Comparison of ENCODE assay signal across 26 mouse cellular contexts in genomic region chr7:138429916-138430315, GRCm38 (mm10). TPM values are rescaled to one million over a fixed set of nuclear protein-coding genes. Genes with fewer than 3 reads are reported as not detected.
DNase-seq lines count a peak whose midpoint lies in the region; ATAC-seq and TF ChIP-seq lines count a peak whose summit lies in the region.
"Had no signal": no experiment of that assay in that cellular context is flagged by ENCODE, and none has a peak within 500 bp of the region (broad histone marks: within the 10 kb centered on the region; RNA-seq: fewer than 3 reads in every experiment).

No protein-coding gene starts in this region.

- H3K27ac ChIP-seq in embryonic facial prominence, embryonic 10.5 days (replicated peaks): no peak overlapping the region
- H3K27ac ChIP-seq in limb, embryonic 14.5 days (replicated peaks; ENCODE audit: low read depth, low read length): no peak overlapping the region
- H3K27ac ChIP-seq in forebrain, embryonic 10.5 days: no peak overlapping the region
- H3K27ac ChIP-seq: embryonic facial prominence, embryonic 15.5 days; gastrocnemius, adult 2 months; liver, embryonic 12.5 days; midbrain, embryonic 10.5 days; neural tube, embryonic 12.5 days; stomach, embryonic 15.5 days had no signal

- peaks cover 20% of the 10 kb centered on the region for H3K4me1 ChIP-seq in embryonic facial prominence, embryonic 10.5 days
- peaks cover 4% of the 10 kb centered on the region; the same call in 1 of the 2 replicates for H3K4me1 ChIP-seq in limb, embryonic 14.5 days (ENCODE audit: control insufficient read depth, insufficient read depth, low read length)
- peaks cover 8% of the 10 kb centered on the region for H3K4me1 ChIP-seq in forebrain, embryonic 10.5 days
- H3K4me1 ChIP-seq: embryonic facial prominence, embryonic 15.5 days; heart, embryonic 12.5 days; liver, embryonic 12.5 days; neural tube, embryonic 12.5 days; stomach, embryonic 15.5 days had no signal

- H3K4me3 ChIP-seq in embryonic facial prominence, embryonic 10.5 days: no peak overlapping the region
- no peak overlapping the region for H3K4me3 ChIP-seq in limb, embryonic 14.5 days (replicated peaks; ENCODE audit: low read length)
- no peak overlapping the region for H3K4me3 ChIP-seq in forebrain, embryonic 10.5 days
- H3K4me3 ChIP-seq: embryonic facial prominence, embryonic 15.5 days; gastrocnemius, adult 2 months; heart, embryonic 12.5 days; liver, embryonic 12.5 days; midbrain, embryonic 10.5 days; neural tube, embryonic 12.5 days; stomach, embryonic 15.5 days had no signal

- H3K9me3 ChIP-seq in embryonic facial prominence, embryonic 10.5 days: no peaks in the 10 kb centered on the region
- no peaks in the 10 kb centered on the region for H3K9me3 ChIP-seq in limb, embryonic 14.5 days (ENCODE audit: control insufficient read depth, low read length)
- H3K9me3 ChIP-seq in forebrain, embryonic 10.5 days: no peaks in the 10 kb centered on the region
- H3K9me3 ChIP-seq: embryonic facial prominence, embryonic 15.5 days; heart, embryonic 12.5 days; liver, embryonic 12.5 days; midbrain, embryonic 10.5 days; neural tube, embryonic 12.5 days; stomach, embryonic 15.5 days had no signal

- no peak for ATAC-seq in limb, embryonic 14.5 days (ENCODE audit: low FRiP score, low read depth)
- ATAC-seq: activated CD4-positive, CD25-positive, alpha-beta regulatory T cell, adult 4 months; liver, embryonic 12.5 days had no signal

- 65% methylated on average over 7 of the region's 7 CpGs for WGBS in embryonic facial prominence, embryonic 10.5 days
- WGBS in limb, embryonic 14.5 days: 56% methylated on average over 7 of the region's 7 CpGs
- WGBS in forebrain, embryonic 10.5 days: 67% methylated on average over 7 of the region's 7 CpGs

- no peak for TF ChIP-seq POLR2A in brain, embryonic 14.5 days (IDR thresholded peaks at IDR 0.05; ENCODE audit: borderline replicate concordance, extremely low read depth, insufficient read depth, insufficient read length, poor library complexity, severe bottlenecking)
- TF ChIP-seq POLR2A in limb, embryonic 14.5 days (IDR thresholded peaks at IDR 0.05; ENCODE audit: borderline replicate concordance, extremely low read depth, insufficient read depth, insufficient read length): no peak

- peak; percentile 38 to 39 for DNase-seq in kidney, postnatal 4 days
- no peak for DNase-seq in kidney, adult 9 months
- DNase-seq in brain, embryonic 14.5 days (ENCODE audit: low read depth): peak; percentile 41
- peak; percentile 46 for DNase-seq in embryonic facial prominence, embryonic 10.5 days (ENCODE audit: low spot score)
- peak; percentile 57 for DNase-seq in limb, embryonic 14.5 days (ENCODE audit: low spot score)
- DNase-seq in forebrain, embryonic 10.5 days (ENCODE audit: extremely low spot score, low spot score): no peak
- no peak for DNase-seq in left cerebral cortex, adult 18-20 months (ENCODE audit: low spot score in 2 of 2)
- DNase-seq in adrenal gland, adult 8-10 months: no peak
- DNase-seq: adrenal gland, postnatal 14 days; cerebellum, adult 11-12 months; cerebellum, postnatal 25 days; gastrocnemius, adult 2 months; heart, postnatal 14 days; kidney, adult 2 months; lung, adult 2 months; lung, postnatal 4 days; right cerebral cortex, postnatal 25 days; thymus, adult 18-20 months had no signal

- no peaks in the 10 kb centered on the region for H3K27me3 ChIP-seq in embryonic facial prominence, embryonic 10.5 days (replicated peaks; ENCODE audit: low read depth, poor library complexity, severe bottlenecking)
- no peaks in the 10 kb centered on the region for H3K27me3 ChIP-seq in limb, embryonic 14.5 days (ENCODE audit: control insufficient read depth, insufficient read depth, low read length)
- no peaks in the 10 kb centered on the region for H3K27me3 ChIP-seq in forebrain, embryonic 10.5 days (ENCODE audit: poor library complexity, severe bottlenecking)
- H3K27me3 ChIP-seq: embryonic facial prominence, embryonic 15.5 days; heart, embryonic 12.5 days; liver, embryonic 12.5 days; neural tube, embryonic 12.5 days; stomach, embryonic 15.5 days had no signal

- no peaks in the 10 kb centered on the region for H3K36me3 ChIP-seq in embryonic facial prominence, embryonic 10.5 days (replicated peaks)
- H3K36me3 ChIP-seq in limb, embryonic 14.5 days (ENCODE audit: control insufficient read depth, insufficient read depth, low read length): no peaks in the 10 kb centered on the region
- no peaks in the 10 kb centered on the region for H3K36me3 ChIP-seq in forebrain, embryonic 10.5 days (replicated peaks)
- H3K36me3 ChIP-seq: embryonic facial prominence, embryonic 15.5 days; heart, embryonic 12.5 days; liver, embryonic 12.5 days; midbrain, embryonic 10.5 days; neural tube, embryonic 12.5 days; stomach, embryonic 15.5 days had no signal

- TF ChIP-seq CTCF in brain, embryonic 14.5 days (IDR thresholded peaks at IDR 0.05; ENCODE audit: borderline replicate concordance, extremely low read depth, insufficient read depth, insufficient read length): no peak

- no peak overlapping the region for H3K4me2 ChIP-seq in limb, embryonic 14.5 days (replicated peaks; ENCODE audit: low read depth, low read length, severe bottlenecking)
- H3K4me2 ChIP-seq: embryonic facial prominence, embryonic 15.5 days; heart, embryonic 12.5 days; liver, embryonic 12.5 days; neural tube, embryonic 12.5 days; stomach, embryonic 15.5 days had no signal

- no peak overlapping the region for H3K9ac ChIP-seq in limb, embryonic 14.5 days (ENCODE audit: low read depth, low read length, severe bottlenecking)
- H3K9ac ChIP-seq: embryonic facial prominence, embryonic 15.5 days; heart, embryonic 12.5 days; liver, embryonic 12.5 days; neural tube, embryonic 12.5 days; stomach, embryonic 15.5 days had no signal

RNA-seq across cellular contexts. Expression of gene Tcerg1l, which starts 32.4 kb away (rescaled TPM):
- 13.1 and 23.8 TPM in 2 replicates for polyA plus RNA-seq in brain, embryonic 14.5 days (2012; rRNA removed)
- polyA plus RNA-seq in embryonic facial prominence, embryonic 10.5 days (2016; fragmentation: Nextera tagmentation; extraction: Ambion mirVana): 0.77 and 0.87 TPM in 2 replicates
- polyA plus RNA-seq in limb, embryonic 14.5 days (2012; rRNA removed): 1.2 and 1.5 TPM in 2 replicates
- polyA plus RNA-seq in limb, embryonic 14.5 days (2014; fragmentation: Nextera tagmentation; extraction: Ambion mirVana): 1.2 TPM in 2 replicates
- 1.0 and 1.2 TPM in 2 replicates for polyA plus RNA-seq in forebrain, embryonic 10.5 days (2016; fragmentation: Nextera tagmentation; extraction: Ambion mirVana)
- total RNA-seq in left cerebral cortex, adult 18-20 months (2021): 10 to 100 TPM; 11.3 TPM
- total RNA-seq in adrenal gland, adult 8-10 months (2022): under 1 TPM in 2 of 4 experiments, not detected in 2; 0.18 to 0.22 TPM
- total RNA-seq: gastrocnemius, adult 2 months; heart, postnatal 14 days had no signal
- polyA plus RNA-seq: activated CD4-positive, CD25-positive, alpha-beta regulatory T cell, adult 4 months; C2C12 had no signal

Comparison
In these comparisons a context has a peak if more than half of its experiments do, and no peak if none do; other contexts are left out.
1. DNase-seq: peak in kidney, postnatal 4 days (2 of 2), brain, embryonic 14.5 days (single experiment), embryonic facial prominence, embryonic 10.5 days (single experiment) and limb, embryonic 14.5 days (single experiment); none in kidney, adult 9 months (single experiment), forebrain, embryonic 10.5 days (single experiment), left cerebral cortex, adult 18-20 months (0 of 2) and adrenal gland, adult 8-10 months (single experiment).